Mouse (Mus musculus): ENCODE data around the gene Tmpo. TPM values are rescaled to one million over a fixed set of nuclear protein-coding genes. Genes with fewer than 3 reads are reported as not detected.

The Tmpo gene
- total and polyA plus RNA-seq, 3 experiments: 13.9 to 40.1 (median 39.8) TPM

GRCm38 (mm10) chr10:91139148-91139766 lies 41.9 kb downstream of the Tmpo start:
- no peak for TF ChIP-seq CTCF (IDR thresholded peaks at IDR 0.05)
- TF ChIP-seq POLR2A (IDR thresholded peaks at IDR 0.05; ENCODE audit: insufficient read depth, low read depth, low read length): no peak
- TF ChIP-seq EP300 (IDR thresholded peaks at IDR 0.05; ENCODE audit: insufficient read depth, low read depth, low read length): no peak
- WGBS: 52% methylated on average over 14 of the region's 14 CpGs
- intact Hi-C loops (cut with DNase I): loop anchor here (2.0 kb wide), 1 partner anchor 14 kb away; the partner anchor contains the start of gene Slc25a3
- H3K79me2 ChIP-seq (replicated peaks; ENCODE audit: control insufficient read depth, insufficient read depth, low read length): no peaks in the 10 kb centered on the region
- H3K4me1 ChIP-seq (ENCODE audit: control insufficient read depth, insufficient read depth, low read length): peaks cover 1% of the 10 kb centered on the region; the same call in 1 of the 2 replicates
- H3K27ac ChIP-seq: peak overlapping the region; percentile 76
- H3K9ac ChIP-seq (ENCODE audit: low read depth, low read length): no peak overlapping the region
- no peaks in the 10 kb centered on the region for H3K27me3 ChIP-seq (ENCODE audit: control insufficient read depth, insufficient read depth, low read length)
- no peaks in the 10 kb centered on the region for H3K36me3 ChIP-seq (ENCODE audit: control insufficient read depth, insufficient read depth, low read length)
- H3K4me3 ChIP-seq: no peak overlapping the region
- DNase-seq: no peak

DNA sequence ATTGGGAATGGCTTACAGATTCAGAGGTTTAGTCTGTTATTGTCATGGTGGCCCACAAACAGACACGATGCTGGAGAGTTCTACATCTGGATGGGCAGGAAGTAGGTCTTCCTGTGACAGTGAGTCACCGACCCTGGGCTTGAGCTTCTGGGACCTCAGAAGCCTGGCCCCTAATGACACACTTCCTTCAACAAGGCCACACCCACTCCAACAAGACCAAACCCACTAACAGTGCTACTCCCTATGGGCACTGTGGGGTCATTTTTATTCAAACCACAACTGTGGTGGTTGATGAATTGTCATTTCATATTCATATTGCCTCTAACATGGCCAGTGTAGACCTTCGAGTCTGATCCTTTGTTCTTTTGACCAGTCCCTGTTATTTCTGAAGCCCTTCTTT lies 42.8 kb downstream of the Tmpo start:
- no peak for TF ChIP-seq EP300 (IDR thresholded peaks at IDR 0.05; ENCODE audit: insufficient read depth, low read depth, low read length)
- TF ChIP-seq CTCF (IDR thresholded peaks at IDR 0.05): no peak
- no peak for TF ChIP-seq POLR2A (IDR thresholded peaks at IDR 0.05; ENCODE audit: insufficient read depth, low read depth, low read length)
- intact Hi-C loops (cut with DNase I): loop anchor here (2.0 kb wide), 1 partner anchor 14 kb away; the partner anchor contains the start of gene Slc25a3
- peak in 1 of 2 experiments; percentile 26 for DNase-seq
- Histone ChIP-seq H3K4me3 (no peak overlapping the region), H3K4me1 (ENCODE audit: control insufficient read depth, insufficient read depth, low read length) (peaks cover 1% of the 10 kb centered on the region; the same call in 1 of the 2 replicates), H3K27me3 (ENCODE audit: control insufficient read depth, insufficient read depth, low read length) (no peaks in the 10 kb centered on the region), H3K36me3 (ENCODE audit: control insufficient read depth, insufficient read depth, low read length) (no peaks in the 10 kb centered on the region), H3K27ac (peak overlapping the region; percentile 76), H3K9ac (ENCODE audit: low read depth, low read length) (no peak overlapping the region), H3K79me2 (replicated peaks; ENCODE audit: control insufficient read depth, insufficient read depth, low read length) (no peaks in the 10 kb centered on the region)
- WGBS: 48% methylated on average over 3 of the region's 3 CpGs

- intact Hi-C loops (cut with DNase I): no loop called here
- H3K27ac ChIP-seq: no peak overlapping the region; the same call in 1 of the 2 replicates
- H3K9ac ChIP-seq (ENCODE audit: low read depth, low read length): no peak overlapping the region
- no peaks in the 10 kb centered on the region for H3K27me3 ChIP-seq (ENCODE audit: control insufficient read depth, insufficient read depth, low read length)
- TF ChIP-seq EP300 (IDR thresholded peaks at IDR 0.05; ENCODE audit: insufficient read depth, low read depth, low read length): no peak
- no peak for TF ChIP-seq CTCF (IDR thresholded peaks at IDR 0.05)
- TF ChIP-seq POLR2A (IDR thresholded peaks at IDR 0.05; ENCODE audit: insufficient read depth, low read depth, low read length): no peak
- no peaks in the 10 kb centered on the region for H3K79me2 ChIP-seq (replicated peaks; ENCODE audit: control insufficient read depth, insufficient read depth, low read length)
- peak in 1 of 2 experiments; percentile 22 for DNase-seq
- no peaks in the 10 kb centered on the region for H3K36me3 ChIP-seq (ENCODE audit: control insufficient read depth, insufficient read depth, low read length)
- H3K4me3 ChIP-seq: no peak overlapping the region
- peaks cover 1% of the 10 kb centered on the region; the same call in 1 of the 2 replicates for H3K4me1 ChIP-seq (ENCODE audit: control insufficient read depth, insufficient read depth, low read length)
- 64% methylated on average over 9 of the region's 9 CpGs for WGBS
Observed at GRCm38 (mm10) chr10:91137400-91137799, 43.7 kb downstream of the Tmpo start.

GRCm38 (mm10) chr10:91135302-91135972 lies 45.7 kb downstream of the Tmpo start:
- TF ChIP-seq POLR2A (IDR thresholded peaks at IDR 0.05; ENCODE audit: insufficient read depth, low read depth, low read length) (no peak), EP300 (IDR thresholded peaks at IDR 0.05; ENCODE audit: insufficient read depth, low read depth, low read length) (no peak), CTCF (IDR thresholded peaks at IDR 0.05) (no peak)
- H3K4me3 ChIP-seq: no peak overlapping the region
- H3K9ac ChIP-seq (ENCODE audit: low read depth, low read length): no peak overlapping the region
- no peaks in the 10 kb centered on the region for H3K36me3 ChIP-seq (ENCODE audit: control insufficient read depth, insufficient read depth, low read length)
- intact Hi-C loops (cut with DNase I): no loop called here
- H3K79me2 ChIP-seq (replicated peaks; ENCODE audit: control insufficient read depth, insufficient read depth, low read length): no peaks in the 10 kb centered on the region
- no peak overlapping the region for H3K27ac ChIP-seq
- H3K27me3 ChIP-seq (ENCODE audit: control insufficient read depth, insufficient read depth, low read length): no peaks in the 10 kb centered on the region
- 92% methylated on average over 7 of the region's 7 CpGs for WGBS
- H3K4me1 ChIP-seq (ENCODE audit: control insufficient read depth, insufficient read depth, low read length): peaks cover 1% of the 10 kb centered on the region; the same call in 1 of the 2 replicates
- DNase-seq: no peak

GRCm38 (mm10) chr10:91131565-91131964 lies 49.5 kb downstream of the Tmpo start:
- Histone ChIP-seq H3K9ac (ENCODE audit: low read depth, low read length) (no peak overlapping the region), H3K4me1 (ENCODE audit: control insufficient read depth, insufficient read depth, low read length) (peaks cover under 1% of the 10 kb centered on the region; the same call in 1 of the 2 replicates), H3K79me2 (replicated peaks; ENCODE audit: control insufficient read depth, insufficient read depth, low read length) (no peaks in the 10 kb centered on the region), H3K27ac (no peak overlapping the region), H3K27me3 (ENCODE audit: control insufficient read depth, insufficient read depth, low read length) (no peaks in the 10 kb centered on the region), H3K4me3 (no peak overlapping the region), H3K36me3 (ENCODE audit: control insufficient read depth, insufficient read depth, low read length) (no peaks in the 10 kb centered on the region)
- TF ChIP-seq CTCF (IDR thresholded peaks at IDR 0.05) (no peak), EP300 (IDR thresholded peaks at IDR 0.05; ENCODE audit: insufficient read depth, low read depth, low read length) (no peak)
- intact Hi-C loops (cut with DNase I): no loop called here
- 86% methylated on average over 1 of the region's 1 CpGs for WGBS
- no peak for DNase-seq

GRCm38 (mm10) chr10:91130792-91131191 lies 50.3 kb downstream of the Tmpo start:
- Histone ChIP-seq H3K9ac (ENCODE audit: low read depth, low read length) (no peak overlapping the region), H3K27me3 (ENCODE audit: control insufficient read depth, insufficient read depth, low read length) (no peaks in the 10 kb centered on the region), H3K4me3 (no peak overlapping the region), H3K4me1 (ENCODE audit: control insufficient read depth, insufficient read depth, low read length) (peaks cover 1% of the 10 kb centered on the region; the same call in 1 of the 2 replicates), H3K27ac (no peak overlapping the region), H3K36me3 (ENCODE audit: control insufficient read depth, insufficient read depth, low read length) (no peaks in the 10 kb centered on the region), H3K79me2 (replicated peaks; ENCODE audit: control insufficient read depth, insufficient read depth, low read length) (no peaks in the 10 kb centered on the region)
- no peak for DNase-seq
- intact Hi-C loops (cut with DNase I): no loop called here
- WGBS: 89% methylated on average over 3 of the region's 3 CpGs
- TF ChIP-seq POLR2A (IDR thresholded peaks at IDR 0.05; ENCODE audit: insufficient read depth, low read depth, low read length): no peak
- no peak for TF ChIP-seq CTCF (IDR thresholded peaks at IDR 0.05)
- TF ChIP-seq EP300 (IDR thresholded peaks at IDR 0.05; ENCODE audit: insufficient read depth, low read depth, low read length): no peak
